Mouse (Mus musculus) small intestine, adult 2 months (tissue): ENCODE results near the gene Atp9a.

Source experiments
- CTCF ChIP-seq: fragments of 200-500 bp; IDR thresholded peaks from 2 replicates; pipeline ENCODE4 v1.5.1; 2012; ENCODE audit warnings: low read depth, mild to moderate bottlenecking, control low read depth, inconsistent platforms, low read length, moderate library complexity, mixed read lengths; ENCODE audit not compliant: insufficient replicate concordance, insufficient read length; ENCODE audit errors: extremely low read depth
- POLR2A ChIP-seq: fragments of 200-500 bp; IDR thresholded peaks from 2 replicates; pipeline ENCODE4 v1.6.1; 2012; ENCODE audit warnings: low read depth, mild to moderate bottlenecking, control low read depth, inconsistent platforms, low read length, moderate library complexity

DNA sequence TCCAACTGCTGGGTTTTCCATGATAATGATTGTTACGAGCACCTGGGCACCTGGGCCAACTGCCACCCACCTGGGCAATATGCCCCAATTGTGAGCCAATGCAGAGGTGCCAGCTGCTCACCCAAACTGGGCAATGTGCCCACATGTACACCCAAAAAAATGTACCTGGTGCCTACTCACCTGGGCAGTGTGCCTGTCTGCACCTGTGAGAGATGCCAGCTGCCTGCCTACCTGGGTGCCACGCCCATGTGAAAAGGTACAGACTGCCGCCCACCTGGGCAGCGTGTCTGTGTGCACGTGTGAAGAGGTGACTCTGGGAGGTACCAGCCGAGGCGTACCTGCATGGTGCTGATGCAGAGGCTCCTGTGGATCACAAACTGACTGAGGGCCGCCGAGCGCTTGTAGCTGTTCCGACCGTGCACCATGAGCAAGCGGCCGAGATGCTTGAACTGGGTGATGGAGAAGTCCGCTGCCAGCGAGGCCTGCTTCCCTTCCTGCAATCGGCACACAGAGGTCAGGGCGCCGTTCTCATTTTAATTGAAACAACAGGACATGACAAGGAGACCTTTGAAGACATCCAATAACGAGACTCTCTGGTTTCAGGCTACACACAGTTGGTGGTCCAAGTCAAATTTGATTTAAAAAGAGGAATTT is 98.6 kb downstream of the Atp9a start:
- TF ChIP-seq POLR2A, result no peak
- TF ChIP-seq CTCF, result no peak
